Mouse (Mus musculus) bone marrow, adult 2 months (tissue): ENCODE results near the gene Myrfl. TPM values are rescaled to one million over a fixed set of nuclear protein-coding genes. Genes with fewer than 3 reads are reported as not detected.
A peak's percentile ranks its signal among the peaks of the same experiment; 100 is the strongest.

Experiments used
- H3K27ac ChIP-seq: fragments of 200-500 bp; 2 replicates; pipeline ENCODE4 v1.5.1; 2012; ENCODE audit warnings: low read depth, mild to moderate bottlenecking, control low read depth, inconsistent platforms, low read length; ENCODE audit not compliant: control insufficient read depth, poor library complexity, insufficient read depth
- H3K4me1 ChIP-seq: fragments of 200-500 bp; 2 replicates; pipeline ENCODE4 v1.6.1; 2011; ENCODE audit warnings: low read length; ENCODE audit not compliant: control insufficient read depth, insufficient read depth
- H3K4me3 ChIP-seq: fragments of 200-500 bp; replicated peaks from 2 replicates; pipeline ENCODE3; 2011; ENCODE audit warnings: mild to moderate bottlenecking, low read depth, low read length, control low read depth; ENCODE audit not compliant: control insufficient read depth
- CTCF ChIP-seq: fragments of 200-500 bp; IDR thresholded peaks from 2 replicates; pipeline ENCODE4 v1.5.1; 2011; ENCODE audit warnings: low read length, control low read depth; ENCODE audit not compliant: control insufficient read depth, insufficient read depth
- POLR2A ChIP-seq: fragments of 200-500 bp; IDR thresholded peaks from 2 replicates; pipeline ENCODE4 v1.6.1; 2011; ENCODE audit warnings: low read depth, mild to moderate bottlenecking, control low read depth, low read length, borderline replicate concordance; ENCODE audit not compliant: control insufficient read depth
- WGBS: fragments of 180-500 bp; shearing (Covaris S2); methylation state at CpG from one replicate; pipeline ENCODE4 v1.1.7; 2018; 5-methylcytosine and 5-hydroxymethylcytosine counted together
- polyA plus RNA-seq: library from polyadenylated mRNA; stranded (reverse); fragments of >200 nt; gene quantifications from 2 replicates; pipeline ENCODE4 v1.2.4, GENCODE M21; 2011; ENCODE audit warnings: low replicate concordance; ENCODE audit not compliant: missing spikeins, insufficient read depth, insufficient read length

Gene Myrfl
- polyA plus RNA-seq = not detected in 2 replicates

GRCm38 (mm10) chr10:116896336-116897177 is at the start of gene Myrfl:
Myrfl (minus strand) TSS chr10:116896919.
- TF ChIP-seq CTCF (no peak), POLR2A (no peak)
- WGBS = 73% methylated on average over 17 of the region's 17 CpGs
- no peaks in the 10 kb centered on the region for H3K4me1 ChIP-seq
- H3K4me3 ChIP-seq = no peak within 1 kb of the TSS
- no peak within 1 kb of the TSS for H3K27ac ChIP-seq

GRCm38 (mm10) chr10:116944940-116945339 is 48.2 kb upstream of the Myrfl start:
- H3K27ac ChIP-seq = no peak overlapping the region
- TF ChIP-seq CTCF = no peak

GRCm38 (mm10) chr10:116944144-116944543 is 47.4 kb upstream of the Myrfl start:
- Histone ChIP-seq H3K27ac (no peak overlapping the region), H3K4me1 (no peaks in the 10 kb centered on the region), H3K4me3 (no peak overlapping the region)
- TF ChIP-seq CTCF (no peak), POLR2A (no peak)
- 76% methylated on average over 3 of the region's 3 CpGs for WGBS

More at GRCm38 (mm10) chr10:116944940-116945339, 48.2 kb upstream of the Myrfl start:
- H3K4me3 ChIP-seq = no peak overlapping the region
- WGBS = 48% methylated on average over 10 of the region's 10 CpGs
- H3K4me1 ChIP-seq = no peaks in the 10 kb centered on the region; the same call in 1 of the 2 replicates

- no peak for TF ChIP-seq POLR2A
- peak; percentile 59 for TF ChIP-seq CTCF
- Histone ChIP-seq H3K4me1 (no peaks in the 10 kb centered on the region), H3K4me3 (no peak overlapping the region), H3K27ac (no peak overlapping the region)
- 86% methylated on average over 6 of the region's 6 CpGs for WGBS
These were observed 46.3 kb upstream of the Myrfl start for GRCm38 (mm10) chr10:116943025-116943424.

GRCm38 (mm10) chr10:116935028-116935427 is 38.3 kb upstream of the Myrfl start:
- no peak overlapping the region for H3K4me3 ChIP-seq
- TF ChIP-seq CTCF (no peak), POLR2A (no peak)
- WGBS = 43% methylated on average over 12 of the region's 12 CpGs
- peaks cover 7% of the 10 kb centered on the region for H3K4me1 ChIP-seq
- no peak overlapping the region for H3K27ac ChIP-seq

GRCm38 (mm10) chr10:116933794-116934193 is 37.1 kb upstream of the Myrfl start:
- no peak for TF ChIP-seq CTCF
- no peak for TF ChIP-seq POLR2A
- H3K4me3 ChIP-seq = no peak overlapping the region
- H3K4me1 ChIP-seq = peaks cover 7% of the 10 kb centered on the region
- no peak overlapping the region for H3K27ac ChIP-seq
- WGBS = 82% methylated on average over 7 of the region's 7 CpGs

- H3K4me3 ChIP-seq = no peak overlapping the region
- H3K4me1 ChIP-seq = peaks cover 7% of the 10 kb centered on the region
- no peak overlapping the region for H3K27ac ChIP-seq
- no peak for TF ChIP-seq CTCF
- no peak for TF ChIP-seq POLR2A
- WGBS = 86% methylated on average over 13 of the region's 13 CpGs
These were observed 35.7 kb upstream of the Myrfl start for GRCm38 (mm10) chr10:116932418-116932817.

GRCm38 (mm10) chr10:116931497-116932179 is 34.9 kb upstream of the Myrfl start:
- H3K4me3 ChIP-seq = peak overlapping the region; percentile 5
- H3K27ac ChIP-seq = peak overlapping the region; percentile 76
- 48% methylated on average over 15 of the region's 15 CpGs for WGBS
- H3K4me1 ChIP-seq = peaks cover 7% of the 10 kb centered on the region
- TF ChIP-seq CTCF = no peak
- TF ChIP-seq POLR2A = no peak

GRCm38 (mm10) chr10:116930936-116931335 is 34.2 kb upstream of the Myrfl start:
- WGBS = 36% methylated on average over 6 of the region's 7 CpGs
- Histone ChIP-seq H3K27ac (peak overlapping the region; percentile 76), H3K4me1 (peaks cover 7% of the 10 kb centered on the region), H3K4me3 (peak overlapping the region; percentile 5)
- TF ChIP-seq POLR2A (no peak), CTCF (no peak)
